Mouse (Mus musculus) lung, embryonic 14.5 days (tissue): ENCODE data around the gene Muc1. TPM values are rescaled to one million over a fixed set of nuclear protein-coding genes. Genes with fewer than 3 reads are reported as not detected.

Experiments
- ATAC-seq: fragments of 200-750 bp; cut with Nextera tagmentation; 2 replicates; pipeline ENCODE4 v1.8.0; 2017; ENCODE audit warnings: mild to moderate bottlenecking, moderate TSS enrichment, moderate library complexity; ENCODE audit not compliant: insufficient read depth
- DNase-seq: peaks from one replicate; pipeline ENCODE4 v3.0.0-alpha.2; 2015
- H3K27ac ChIP-seq: fragments of 300-500 bp; sonication (generic); 2 replicates; pipeline ENCODE4 v1.5.1; 2014; ENCODE audit warnings: low read depth, mild to moderate bottlenecking, moderate library complexity
- H3K27me3 ChIP-seq: fragments of 300-500 bp; sonication (generic); 2 replicates; pipeline ENCODE4 v1.6.1; 2014; ENCODE audit warnings: low read length, control low read depth; ENCODE audit not compliant: insufficient read depth
- H3K36me3 ChIP-seq: fragments of 300-500 bp; sonication (generic); 2 replicates; pipeline ENCODE4 v1.6.1; 2014; ENCODE audit warnings: control low read depth; ENCODE audit not compliant: insufficient read depth
- H3K4me1 ChIP-seq: fragments of 300-500 bp; sonication (generic); 2 replicates; pipeline ENCODE4 v1.6.1; 2014; ENCODE audit warnings: antibody characterized with exemption, control low read depth; ENCODE audit not compliant: insufficient read depth
- H3K4me2 ChIP-seq: fragments of 300-500 bp; sonication (generic); 2 replicates; pipeline ENCODE4 v1.6.1; 2014; ENCODE audit warnings: mild to moderate bottlenecking
- H3K4me3 ChIP-seq: fragments of 300-500 bp; sonication (generic); 2 replicates; pipeline ENCODE4 v1.5.1; 2014; ENCODE audit warnings: low read depth, low read length
- H3K9ac ChIP-seq: fragments of 300-500 bp; sonication (generic); 2 replicates; pipeline ENCODE4 v1.6.1; 2014
- H3K9me3 ChIP-seq: fragments of 300-500 bp; sonication (generic); 2 replicates; pipeline ENCODE4 v1.6.1; 2016; ENCODE audit warnings: low read depth, low read length, control low read depth
- CTCF ChIP-seq: IDR thresholded peaks from 2 replicates; pipeline ENCODE4 v1.5.1; 2016; ENCODE audit warnings: antibody characterized with exemption, low read depth
- WGBS: fragments of 180-500 bp; shearing (Covaris S2); extraction: QIAGEN DNeasy Blood & Tissue Kit; methylation state at CpG from one replicate; pipeline ENCODE4 v1.1.7; 2014; 5-methylcytosine and 5-hydroxymethylcytosine counted together
- polyA plus RNA-seq: library from polyadenylated mRNA; unstranded; fragments of >200 nt; fragmentation: Nextera tagmentation; extraction: Ambion mirVana; gene quantifications from 2 replicates; pipeline ENCODE4 v1.2.1, GENCODE M21; 2014

Gene Muc1
- polyA plus RNA-seq, 1 experiment from 2014 or later: 50.4 TPM

- Histone ChIP-seq H3K4me3 (no peak overlapping the region), H3K27me3 (no peaks in the 10 kb centered on the region), H3K4me2 (peak overlapping the region; percentile 49), H3K9ac (no peak overlapping the region), H3K4me1 (peaks cover 15% of the 10 kb centered on the region), H3K27ac (peak overlapping the region; percentile 88), H3K36me3 (0 out of 2 replicates have a peak, but pooled peaks cover 3% of the 10 kb centered on the region), H3K9me3 (no peaks in the 10 kb centered on the region)
- DNase-seq (peak; percentile 28), ATAC-seq (peak; percentile 21; the same call in 1 of the 2 replicates)
- no peak for TF ChIP-seq CTCF
- WGBS: 52% methylated on average over 14 of the region's 14 CpGs
Measured at GRCm38 (mm10) chr3:89233562-89234110, 4.8 kb downstream of the Muc1 start.

GRCm38 (mm10) chr3:89236516-89236915 is 7.7 kb downstream of the Muc1 start:
- Histone ChIP-seq H3K27ac (no peak overlapping the region), H3K4me3 (no peak overlapping the region), H3K9me3 (no peaks in the 10 kb centered on the region), H3K4me1 (peaks cover 15% of the 10 kb centered on the region), H3K27me3 (no peaks in the 10 kb centered on the region), H3K36me3 (0 out of 2 replicates have a peak, but pooled peaks cover 3% of the 10 kb centered on the region), H3K9ac (no peak overlapping the region), H3K4me2 (no peak overlapping the region)
- no peak for DNase-seq
- WGBS: 88% methylated on average over 10 of the region's 10 CpGs
- TF ChIP-seq CTCF: no peak
- no peak for ATAC-seq

- Histone ChIP-seq H3K9ac (no peak overlapping the region), H3K4me1 (peaks cover 11% of the 10 kb centered on the region), H3K4me3 (no peak overlapping the region), H3K9me3 (no peaks in the 10 kb centered on the region), H3K27ac (no peak overlapping the region), H3K4me2 (no peak overlapping the region), H3K36me3 (0 out of 2 replicates have a peak, but pooled peaks cover 3% of the 10 kb centered on the region), H3K27me3 (no peaks in the 10 kb centered on the region)
- WGBS: 92% methylated on average over 21 of the region's 21 CpGs
- DNase-seq (no peak), ATAC-seq (no peak)
- no peak for TF ChIP-seq CTCF
Measured at GRCm38 (mm10) chr3:89237682-89238081, 8.8 kb downstream of the Muc1 start.

GRCm38 (mm10) chr3:89238494-89238893 is 9.6 kb downstream of the Muc1 start:
- no peak for TF ChIP-seq CTCF
- no peaks in the 10 kb centered on the region for H3K9me3 ChIP-seq
- H3K4me2 ChIP-seq: no peak overlapping the region
- ATAC-seq (no peak), DNase-seq (no peak)
- H3K36me3 ChIP-seq: 0 out of 2 replicates have a peak, but pooled peaks cover 3% of the 10 kb centered on the region
- no peak overlapping the region for H3K9ac ChIP-seq
- H3K27ac ChIP-seq: no peak overlapping the region
- H3K4me3 ChIP-seq: no peak overlapping the region
- whole genome bisulfite sequencing: 57% methylated on average over 11 of the region's 12 CpGs
- peaks cover 4% of the 10 kb centered on the region for H3K4me1 ChIP-seq
- 0 out of 2 replicates have a peak, but pooled peaks cover under 1% of the 10 kb centered on the region for H3K27me3 ChIP-seq

GRCm38 (mm10) chr3:89242331-89242895 is 13.6 kb downstream of the Muc1 start:
- DNase-seq: peak; percentile 70
- Histone ChIP-seq H3K36me3 (no peaks in the 10 kb centered on the region), H3K4me3 (no peak overlapping the region), H3K27ac (no peak overlapping the region), H3K4me1 (peaks cover 3% of the 10 kb centered on the region), H3K9me3 (no peaks in the 10 kb centered on the region), H3K4me2 (no peak overlapping the region), H3K27me3 (peaks cover 15% of the 10 kb centered on the region; the same call in 1 of the 2 replicates), H3K9ac (no peak overlapping the region)
- TF ChIP-seq CTCF: peak; percentile 73
- no peak for ATAC-seq
- 75% methylated on average over 9 of the region's 9 CpGs for WGBS

- peak; percentile 33 for ATAC-seq
- DNase-seq: peak; percentile 75
- peak; percentile 68 for TF ChIP-seq CTCF
- 9% methylated on average over 14 of the region's 14 CpGs for WGBS
- Histone ChIP-seq H3K27ac (no peak overlapping the region), H3K4me1 (peaks cover 6% of the 10 kb centered on the region), H3K36me3 (peaks cover 8% of the 10 kb centered on the region), H3K9ac (no peak overlapping the region), H3K4me3 (peak overlapping the region; percentile 78), H3K9me3 (no peaks in the 10 kb centered on the region), H3K27me3 (peaks cover 15% of the 10 kb centered on the region; the same call in 1 of the 2 replicates), H3K4me2 (peak overlapping the region; percentile 88)
Measured at GRCm38 (mm10) chr3:89243609-89244008, 14.8 kb downstream of the Muc1 start.
